Mouse (Mus musculus) regulatory T cell (primary cell): ENCODE measurements around the gene Ccdc171.
"Not testable (repeated sequence)": the region's sequence is repeated elsewhere in the genome, so short reads cannot be mapped to it uniquely, and the experiment has no call there.

Source experiments
- in situ Hi-C: fragments of 300-600 bp; cut with MboI, MseI; formaldehyde crosslinking; loops from one replicate; pipeline ENCODE4 v1.15.1; 2025; ENCODE audit warnings: high pct_unique_total_duplicates

The Ccdc171 gene

GRCm38 (mm10) chr4:83656571-83656970 lies 131.2 kb downstream of the Ccdc171 start:
- in situ Hi-C loops: no loop called here

DNA sequence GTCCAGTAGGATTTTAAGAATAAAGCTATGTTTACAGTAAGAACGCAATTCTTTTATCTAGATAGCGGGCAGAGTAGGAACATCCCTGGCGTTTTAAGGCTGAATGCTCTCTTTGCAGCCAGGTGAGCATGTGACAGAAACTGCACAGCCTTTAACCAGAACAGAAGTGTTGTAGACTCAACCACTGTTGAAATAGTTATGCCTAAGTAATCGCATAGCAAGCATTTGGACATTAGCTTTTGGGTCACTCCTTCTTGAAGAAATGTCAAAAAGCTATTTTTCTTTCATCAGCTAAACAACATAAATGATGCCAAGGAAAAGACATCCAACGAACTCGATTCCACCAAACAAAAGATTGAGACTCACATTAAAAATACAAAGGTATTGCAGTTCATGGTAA lies 131.7 kb downstream of the Ccdc171 start:
- in situ Hi-C loops: no loop called here

- in situ Hi-C loops: no loop called here
Measured at GRCm38 (mm10) chr4:83658415-83658814, 133.1 kb downstream of the Ccdc171 start.

DNA sequence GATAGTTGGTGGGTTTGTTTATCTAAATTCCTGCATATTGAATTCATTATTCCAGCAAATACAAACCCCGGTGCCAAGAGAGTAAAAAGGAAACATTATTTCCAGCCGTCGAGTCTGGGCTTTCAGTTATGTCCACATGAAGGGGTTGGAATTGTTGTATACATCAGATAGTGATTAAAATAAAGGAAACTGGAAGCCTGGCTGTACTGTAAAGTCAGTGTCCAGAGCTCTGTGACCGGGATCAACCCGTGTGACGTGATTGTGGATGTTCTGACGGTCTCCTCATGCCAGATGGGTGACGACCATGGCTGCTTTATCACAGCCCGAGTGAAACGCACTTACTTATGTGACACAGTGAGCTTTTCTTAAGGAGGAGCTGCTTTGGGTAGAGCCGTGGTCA lies 134.1 kb downstream of the Ccdc171 start:
- in situ Hi-C loops: no loop called here

GRCm38 (mm10) chr4:83661519-83662271 lies 136.3 kb downstream of the Ccdc171 start:
- in situ Hi-C loops: no loop called here

GRCm38 (mm10) chr4:83662301-83662700 lies 137.0 kb downstream of the Ccdc171 start:
- in situ Hi-C loops: no loop called here

GRCm38 (mm10) chr4:83669552-83669951 lies 144.2 kb downstream of the Ccdc171 start:
- in situ Hi-C loops: no loop called here

DNA sequence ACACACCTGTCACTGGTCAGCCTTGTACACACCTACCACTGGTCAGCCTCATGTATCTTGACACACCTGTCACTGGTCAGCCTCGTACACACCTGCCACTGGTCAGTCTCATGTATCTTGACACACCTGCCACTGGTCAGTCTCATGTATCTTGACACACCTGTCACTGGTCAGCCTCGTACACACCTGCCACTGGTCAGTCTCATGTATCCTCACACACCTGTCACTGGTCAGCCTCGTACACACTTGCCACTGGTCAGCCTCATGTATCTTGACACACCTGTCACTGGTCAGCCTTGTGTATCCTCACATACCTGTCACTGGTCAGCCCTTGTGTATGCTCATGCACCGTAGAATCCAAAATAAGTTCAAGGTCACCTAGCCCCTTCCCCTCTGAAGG lies 150.0 kb downstream of the Ccdc171 start:
- in situ Hi-C loops: not testable (repeated sequence)

DNA sequence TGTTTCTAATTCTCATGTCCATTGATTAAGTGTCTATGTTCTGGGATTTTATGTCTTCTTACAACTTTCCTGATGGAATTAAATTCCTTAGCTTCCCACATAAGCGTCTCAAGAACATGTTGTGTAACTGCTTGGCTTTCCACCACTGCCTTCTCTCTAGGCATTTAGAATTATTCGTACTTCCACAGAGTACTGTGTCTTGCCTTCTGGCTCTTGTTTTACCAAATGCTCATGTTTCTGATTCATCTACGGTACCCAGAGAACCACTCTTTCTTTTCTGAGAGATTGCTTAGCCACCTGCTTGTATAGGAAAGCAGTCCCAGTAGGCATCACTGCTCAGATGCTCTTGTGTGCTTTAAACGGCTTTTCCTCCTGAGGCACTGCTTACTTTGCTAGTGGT lies 151.1 kb downstream of the Ccdc171 start:
- in situ Hi-C loops: no loop called here

- in situ Hi-C loops: no loop called here
Measured at GRCm38 (mm10) chr4:83681081-83681480, 155.7 kb downstream of the Ccdc171 start.

GRCm38 (mm10) chr4:83682866-83683265 lies 157.5 kb downstream of the Ccdc171 start:
- in situ Hi-C loops: no loop called here

GRCm38 (mm10) chr4:83700190-83700589 lies 174.8 kb downstream of the Ccdc171 start:
- in situ Hi-C loops: no loop called here

DNA sequence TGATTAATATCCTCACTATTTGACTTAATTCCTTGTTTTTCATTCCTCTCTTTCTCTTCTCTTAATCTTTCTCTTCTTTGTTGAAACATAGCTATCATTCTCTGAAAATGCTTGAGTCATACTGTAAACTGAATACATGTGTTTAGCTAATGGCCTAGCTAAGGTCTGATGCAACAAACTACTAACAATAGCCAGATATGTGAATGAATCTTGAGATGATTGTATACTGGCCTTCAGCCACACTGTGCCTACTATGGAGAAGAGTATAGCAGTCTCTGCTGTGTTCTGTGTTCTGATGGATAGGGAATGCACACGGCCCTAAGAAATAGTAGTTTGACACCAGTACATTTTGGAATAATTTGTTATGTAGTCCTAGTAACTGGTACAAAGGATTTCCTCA lies 191.7 kb downstream of the Ccdc171 start:
- in situ Hi-C loops: no loop called here

DNA sequence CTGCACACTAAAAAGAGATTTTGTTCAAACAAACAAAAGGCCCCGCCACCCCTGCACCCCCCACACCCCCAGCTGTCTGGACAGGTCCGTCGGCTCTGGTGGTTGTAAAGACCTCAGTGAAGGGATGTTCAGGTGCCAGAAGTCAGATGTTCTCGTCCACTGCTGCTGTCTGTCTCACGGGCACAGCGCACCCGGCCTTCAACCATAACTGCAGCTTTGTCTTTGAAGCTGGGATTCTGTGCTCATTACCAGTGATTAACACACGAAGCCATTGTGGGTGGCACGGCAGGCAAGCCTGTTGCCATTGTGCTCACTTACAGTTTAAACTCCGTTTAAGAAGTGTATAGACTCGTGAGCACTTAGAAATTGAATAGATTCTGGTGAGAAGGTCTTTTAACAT lies 194.5 kb downstream of the Ccdc171 start:
- in situ Hi-C loops: no loop called here

DNA sequence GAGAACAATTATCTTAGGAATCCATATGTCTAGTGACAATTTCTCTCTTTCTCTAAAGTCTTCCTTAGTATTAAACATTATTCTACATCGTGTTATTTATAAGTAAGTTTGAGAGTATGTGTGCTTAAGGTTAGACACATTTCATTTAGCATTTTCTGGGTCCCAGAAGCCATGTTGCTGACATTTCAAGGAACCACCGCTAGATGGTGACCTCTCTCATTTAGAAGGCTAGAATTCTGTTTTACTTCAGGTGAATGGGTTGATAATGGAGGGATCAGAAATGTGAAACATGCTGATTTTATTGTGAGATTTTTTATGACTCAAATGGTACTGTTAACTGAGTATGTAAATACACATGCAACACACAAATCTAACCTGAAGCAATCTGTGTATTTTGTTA lies 199.8 kb downstream of the Ccdc171 start:
- in situ Hi-C loops: no loop called here

DNA sequence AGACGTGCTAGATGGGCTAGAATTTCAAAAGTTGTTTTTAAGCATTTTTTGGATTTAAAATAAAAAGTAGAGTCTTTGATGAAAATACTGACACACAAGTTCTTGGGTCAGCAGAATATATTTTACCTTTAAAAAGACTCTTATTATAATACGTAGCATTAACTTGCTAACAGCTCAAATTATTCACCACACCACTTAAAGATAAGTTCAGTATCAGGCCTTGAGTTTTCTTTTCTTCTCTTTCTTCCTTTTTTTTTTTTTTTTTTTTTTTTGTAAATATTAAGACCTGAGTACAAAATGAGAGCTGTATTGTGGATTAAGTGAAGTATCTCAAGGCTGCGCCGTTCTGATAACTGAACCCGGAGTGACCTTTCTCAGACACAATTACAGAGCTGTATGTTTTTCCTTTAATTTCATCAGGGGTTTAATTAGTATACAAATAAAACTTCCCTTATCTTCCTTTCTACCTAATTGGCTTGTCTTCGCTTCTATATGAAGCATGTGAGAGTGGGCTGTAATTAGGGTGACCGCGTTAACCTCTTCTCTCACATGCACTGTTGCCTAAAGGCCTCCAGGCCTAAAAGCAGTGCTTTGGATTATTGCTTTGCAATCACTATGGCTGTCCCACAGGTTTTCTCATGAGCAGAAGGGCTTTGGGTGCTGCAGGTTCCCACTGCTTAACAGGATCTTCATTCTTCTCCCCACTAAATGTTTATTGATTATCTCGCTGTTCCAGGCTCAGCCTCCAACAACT lies 214.0 kb downstream of the Ccdc171 start:
- in situ Hi-C loops: no loop called here

- in situ Hi-C loops: no loop called here
Measured at GRCm38 (mm10) chr4:83739891-83740277, 214.5 kb downstream of the Ccdc171 start.

DNA sequence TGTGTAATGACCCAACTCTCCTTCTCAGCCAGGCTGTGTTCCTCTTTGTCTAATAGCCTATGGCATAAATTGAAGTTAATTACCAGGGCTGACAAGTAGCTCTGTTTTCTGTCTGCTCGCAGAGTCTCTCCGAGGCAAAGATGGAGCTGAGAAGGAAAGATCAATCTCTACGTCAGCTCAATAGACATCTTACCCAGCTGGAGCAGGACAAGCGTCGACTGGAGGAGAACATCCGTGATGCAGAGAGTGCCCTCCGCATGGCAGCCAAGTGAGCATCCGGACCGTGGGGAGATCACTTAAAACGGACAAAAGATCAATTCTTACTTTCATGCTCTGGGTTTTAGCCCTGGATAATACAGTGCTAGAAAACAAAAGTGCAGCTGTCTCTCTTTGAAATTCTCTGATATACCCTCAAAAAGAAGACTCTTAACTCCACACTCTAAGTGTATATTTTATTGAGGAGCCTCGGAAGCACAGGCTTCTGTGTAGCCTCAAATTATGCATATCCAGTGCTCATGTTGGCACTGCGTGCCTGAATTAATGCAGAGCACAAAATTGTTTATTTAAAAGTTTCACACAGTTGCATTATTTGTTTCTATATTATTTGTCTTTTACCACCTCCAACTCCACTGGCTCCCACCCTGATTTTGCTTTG lies 217.6 kb downstream of the Ccdc171 start:
- in situ Hi-C loops: no loop called here

GRCm38 (mm10) chr4:83775136-83775535 lies 249.8 kb downstream of the Ccdc171 start:
- in situ Hi-C loops: no loop called here

DNA sequence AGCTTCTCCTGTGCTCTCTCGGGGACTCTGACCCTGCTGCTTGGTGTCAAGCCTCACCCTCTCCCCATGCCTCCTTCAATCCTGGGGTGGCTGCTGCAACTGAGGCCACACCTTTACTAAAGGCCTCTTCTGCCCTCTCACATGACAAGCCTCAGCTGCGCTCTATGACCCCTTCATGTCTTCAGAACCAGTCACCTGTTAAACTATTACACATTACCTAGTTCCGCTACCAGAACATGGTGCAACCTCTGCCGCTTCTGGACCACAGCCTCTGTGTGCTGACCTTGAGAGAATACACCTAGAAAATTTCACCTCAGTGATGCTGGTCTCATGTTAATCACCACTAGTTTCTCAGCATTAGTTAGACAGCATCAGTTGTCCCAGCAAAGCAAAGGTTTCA lies 254.7 kb downstream of the Ccdc171 start:
- in situ Hi-C loops: no loop called here

DNA sequence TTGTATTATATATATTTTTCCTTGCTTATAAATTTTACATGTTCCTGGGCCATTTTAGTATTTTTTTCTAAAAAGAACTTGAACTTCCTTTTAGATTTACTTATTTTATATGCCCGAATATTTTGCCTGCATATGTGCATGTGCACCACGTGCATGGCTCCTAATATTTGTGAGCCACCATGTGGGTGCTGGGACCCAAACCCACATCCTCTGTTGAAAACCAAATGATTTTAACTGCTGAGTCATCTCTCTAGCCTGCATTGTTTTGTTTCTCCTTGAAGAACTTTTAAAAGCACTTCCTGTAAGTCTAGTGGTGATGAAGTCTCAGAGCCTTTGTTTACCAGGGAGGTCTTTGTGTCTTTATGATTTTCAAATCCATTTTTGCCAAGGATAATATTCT lies 259.8 kb downstream of the Ccdc171 start:
- in situ Hi-C loops: no loop called here

GRCm38 (mm10) chr4:83791811-83792210 lies 266.5 kb downstream of the Ccdc171 start:
- in situ Hi-C loops: no loop called here
